Mouse (Mus musculus) kidney, embryonic 16.5 days (tissue): ENCODE measurements around the gene Tas2r143. TPM values are rescaled to one million over a fixed set of nuclear protein-coding genes. Genes with fewer than 3 reads are reported as not detected.

Source experiments
- ATAC-seq: fragments of 200-750 bp; cut with Nextera tagmentation; 2 replicates; pipeline ENCODE4 v1.8.0; 2017; ENCODE audit warnings: moderate TSS enrichment; ENCODE audit not compliant: low FRiP score, low TSS enrichment
- H3K27ac ChIP-seq: fragments of 300-500 bp; sonication (generic); 2 replicates; pipeline ENCODE4 v1.5.1; 2014; ENCODE audit warnings: low read length
- H3K27me3 ChIP-seq: fragments of 300-500 bp; sonication (generic); 2 replicates; pipeline ENCODE4 v1.6.1; 2014; ENCODE audit warnings: low read length, control low read depth, mixed read lengths; ENCODE audit not compliant: insufficient read depth
- H3K36me3 ChIP-seq: fragments of 300-500 bp; sonication (generic); 2 replicates; pipeline ENCODE4 v1.6.1; 2014; ENCODE audit warnings: low read length, control low read depth, mixed read lengths; ENCODE audit not compliant: insufficient read depth
- H3K4me1 ChIP-seq: fragments of 300-500 bp; sonication (generic); 2 replicates; pipeline ENCODE4 v1.6.1; 2014; ENCODE audit warnings: low read length, control low read depth, mixed read lengths; ENCODE audit not compliant: insufficient read depth
- H3K4me2 ChIP-seq: fragments of 300-500 bp; sonication (generic); replicated peaks from 2 replicates; pipeline ENCODE4 v1.6.1; 2014; ENCODE audit warnings: low read depth, low read length
- H3K4me3 ChIP-seq: fragments of 300-500 bp; sonication (generic); 2 replicates; pipeline ENCODE4 v1.5.1; 2014; ENCODE audit warnings: mild to moderate bottlenecking, low read length
- H3K9ac ChIP-seq: fragments of 300-500 bp; sonication (generic); replicated peaks from 2 replicates; pipeline ENCODE4 v1.6.1; 2014; ENCODE audit warnings: low read length
- H3K9me3 ChIP-seq: fragments of 300-500 bp; sonication (generic); 2 replicates; pipeline ENCODE4 v1.6.1; 2016; ENCODE audit warnings: low read length, control low read depth
- WGBS: fragments of 180-500 bp; shearing (Covaris S2); extraction: QIAGEN DNeasy Blood & Tissue Kit; methylation state at CpG from one replicate; pipeline ENCODE4 v1.1.7; 2014; 5-methylcytosine and 5-hydroxymethylcytosine counted together
- polyA plus RNA-seq: library from polyadenylated mRNA; unstranded; fragments of >200 nt; fragmentation: Nextera tagmentation; extraction: Ambion mirVana; gene quantifications from 2 replicates; pipeline ENCODE4 v1.2.1, GENCODE M21; 2015

Tas2r143 gene
- polyA plus RNA-seq, 1 experiment from 2014 or later: not detected

DNA sequence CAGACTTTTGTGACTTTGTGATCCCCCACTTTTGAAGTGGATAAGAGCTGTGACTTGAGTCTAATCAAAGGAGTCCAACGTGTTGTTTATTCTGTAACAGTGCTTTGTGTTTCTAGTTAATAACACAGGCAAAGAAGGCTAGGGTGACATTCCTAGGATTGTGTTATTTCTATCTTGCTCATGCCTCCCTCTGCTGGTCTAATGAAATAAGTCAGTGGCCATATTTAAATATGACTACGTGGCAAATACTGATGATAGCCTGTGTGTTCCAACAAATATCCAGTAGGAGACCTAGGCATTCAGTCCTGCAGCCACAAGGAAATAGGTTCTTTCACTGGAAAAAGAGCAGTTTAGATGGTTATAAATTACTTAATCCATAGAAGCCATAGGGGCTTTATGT lies 33.5 kb downstream of the Tas2r143 start:
- Histone ChIP-seq H3K4me1 (no peaks in the 10 kb centered on the region), H3K36me3 (no peaks in the 10 kb centered on the region), H3K27me3 (no peaks in the 10 kb centered on the region), H3K27ac (no peak overlapping the region), H3K9ac (no peak overlapping the region), H3K4me2 (no peak overlapping the region), H3K9me3 (no peaks in the 10 kb centered on the region), H3K4me3 (no peak overlapping the region)
- WGBS: 69% methylated on average over 2 of the region's 2 CpGs
- ATAC-seq: no peak

DNA sequence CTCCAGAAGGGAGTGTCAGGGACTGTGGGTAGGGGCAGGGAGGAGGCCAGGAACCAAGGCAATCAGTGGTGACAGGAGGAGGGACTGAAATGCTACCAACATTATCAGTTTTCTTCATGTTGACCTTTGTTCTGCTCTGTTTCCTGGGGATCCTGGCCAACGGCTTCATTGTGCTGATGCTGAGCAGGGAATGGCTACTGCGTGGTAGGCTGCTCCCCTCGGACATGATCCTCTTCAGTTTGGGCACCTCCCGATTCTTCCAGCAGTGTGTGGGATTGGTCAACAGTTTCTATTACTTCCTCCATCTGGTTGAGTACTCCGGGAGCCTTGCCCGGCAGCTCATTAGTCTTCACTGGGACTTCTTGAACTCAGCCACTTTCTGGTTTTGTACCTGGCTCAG lies 34.4 kb downstream of the Tas2r143 start, which contains the start of gene Tas2r126:
Gene Tas2r126, plus strand, starts transcription at position 90 of the 400 bp plus-strand sequence.
- ATAC-seq: 0 out of 2 replicates have a peak, but pooled peaks have one; percentile 35
- H3K36me3 ChIP-seq: no peaks in the 10 kb centered on the region
- H3K4me2 ChIP-seq: no peak within 1 kb of the TSS
- 52% methylated on average over 6 of the region's 6 CpGs for WGBS
- H3K4me3 ChIP-seq: no peak within 1 kb of the TSS
- H3K4me1 ChIP-seq: no peaks in the 10 kb centered on the region
- no peaks in the 10 kb centered on the region for H3K27me3 ChIP-seq
- no peaks in the 10 kb centered on the region for H3K9me3 ChIP-seq
- no peak within 1 kb of the TSS for H3K9ac ChIP-seq
- H3K27ac ChIP-seq: no peak within 1 kb of the TSS

DNA sequence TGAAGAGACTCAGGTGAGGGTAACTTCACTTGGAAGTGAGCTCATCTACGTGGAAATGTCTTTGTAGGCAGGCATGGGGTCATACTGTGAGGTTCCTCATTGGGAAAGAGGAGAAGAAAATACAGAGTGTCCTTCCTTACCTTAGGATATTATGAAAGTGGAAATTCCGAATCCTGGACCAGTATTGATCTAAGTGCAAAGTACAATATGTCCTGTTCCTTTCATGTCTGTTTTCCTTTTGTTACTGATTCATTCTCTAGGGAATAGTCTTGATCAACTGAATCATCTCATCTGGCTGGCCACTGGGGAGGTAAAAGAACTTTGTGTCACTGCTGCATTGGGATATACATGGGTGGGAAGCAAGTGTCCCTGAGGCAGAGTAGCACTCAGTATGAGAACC lies 35.5 kb downstream of the Tas2r143 start:
- Histone ChIP-seq H3K27ac (no peak overlapping the region), H3K36me3 (no peaks in the 10 kb centered on the region), H3K4me3 (no peak overlapping the region), H3K4me2 (no peak overlapping the region), H3K9me3 (no peaks in the 10 kb centered on the region), H3K4me1 (no peaks in the 10 kb centered on the region), H3K27me3 (no peaks in the 10 kb centered on the region), H3K9ac (no peak overlapping the region)
- no peak for ATAC-seq
- WGBS: 66% methylated on average over 2 of the region's 2 CpGs

- ATAC-seq: no peak
- WGBS: 59% methylated on average over 2 of the region's 2 CpGs
Measured at GRCm38 (mm10) chr6:42441395-42441794, 41.4 kb downstream of the Tas2r143 start.

GRCm38 (mm10) chr6:42444491-42444890 lies 44.5 kb downstream of the Tas2r143 start:
- no peak overlapping the region for H3K9ac ChIP-seq
- WGBS: 78% methylated on average over 2 of the region's 2 CpGs

More at GRCm38 (mm10) chr6:42441395-42441794, 41.4 kb downstream of the Tas2r143 start:
- no peak overlapping the region for H3K9ac ChIP-seq
- no peaks in the 10 kb centered on the region for H3K9me3 ChIP-seq
- no peak overlapping the region for H3K4me2 ChIP-seq
- H3K27ac ChIP-seq: no peak overlapping the region
- H3K4me1 ChIP-seq: no peaks in the 10 kb centered on the region
- H3K4me3 ChIP-seq: no peak overlapping the region
- H3K36me3 ChIP-seq: no peaks in the 10 kb centered on the region
- H3K27me3 ChIP-seq: no peaks in the 10 kb centered on the region

DNA sequence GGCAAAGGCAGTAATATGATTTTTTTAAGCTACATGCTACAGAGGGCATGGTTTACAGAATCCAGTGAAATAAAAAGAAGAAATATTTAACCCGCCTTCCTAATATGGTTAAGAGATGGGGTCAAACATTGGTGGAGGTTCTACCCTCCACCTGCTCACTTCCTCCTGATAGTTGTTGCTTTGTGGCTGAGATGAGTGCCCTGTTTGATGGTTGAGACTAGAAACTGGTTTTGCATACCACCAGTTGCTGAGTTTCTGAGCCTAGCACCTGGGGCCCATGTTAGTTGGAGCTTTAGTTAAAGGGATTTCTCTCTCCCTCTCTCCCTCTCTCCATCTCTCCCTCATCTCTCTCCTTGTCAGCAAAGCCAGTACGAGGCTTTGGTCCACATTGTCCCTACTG lies 47.3 kb downstream of the Tas2r143 start:
- no peak overlapping the region for H3K4me2 ChIP-seq
- no peak overlapping the region for H3K4me3 ChIP-seq
- H3K9me3 ChIP-seq: no peaks in the 10 kb centered on the region
- WGBS: 83% methylated on average over 2 of the region's 2 CpGs
- H3K9ac ChIP-seq: no peak overlapping the region
- H3K4me1 ChIP-seq: no peaks in the 10 kb centered on the region
- no peaks in the 10 kb centered on the region for H3K27me3 ChIP-seq
- ATAC-seq: no peak
- H3K36me3 ChIP-seq: no peaks in the 10 kb centered on the region
- H3K27ac ChIP-seq: no peak overlapping the region

More at GRCm38 (mm10) chr6:42444491-42444890, 44.5 kb downstream of the Tas2r143 start:
- no peak overlapping the region for H3K4me3 ChIP-seq
- H3K36me3 ChIP-seq: no peaks in the 10 kb centered on the region
- no peaks in the 10 kb centered on the region for H3K4me1 ChIP-seq
- ATAC-seq: no peak
- H3K4me2 ChIP-seq: no peak overlapping the region
- H3K27ac ChIP-seq: no peak overlapping the region
- H3K9me3 ChIP-seq: no peaks in the 10 kb centered on the region
- H3K27me3 ChIP-seq: no peaks in the 10 kb centered on the region

Other genes starting within 250 kb of the Tas2r143 start
- not detected in 2 replicates for gene Tas2r144, start 184.9 kb upstream of the Tas2r143 start, polyA plus RNA-seq
- 36.7 and 37.8 TPM in 2 replicates for gene Gstk1, start 154.3 kb upstream of the Tas2r143 start, polyA plus RNA-seq
- gene Tmem139, start 138.3 kb upstream of the Tas2r143 start, polyA plus RNA-seq: 4.6 and 4.9 TPM in 2 replicates
- gene Casp2, start 135.3 kb upstream of the Tas2r143 start, polyA plus RNA-seq: 70.6 and 71.2 TPM in 2 replicates
- 0.17 and 0.29 TPM in 2 replicates for gene Clcn1, start 113.6 kb upstream of the Tas2r143 start, polyA plus RNA-seq
- gene Fam131b, start 75.6 kb upstream of the Tas2r143 start, polyA plus RNA-seq: 0.11 and 0.13 TPM in 2 replicates
- gene Zyx, start 50.6 kb upstream of the Tas2r143 start, polyA plus RNA-seq: 115 and 130 TPM in 2 replicates
- gene Epha1, start 27.0 kb upstream of the Tas2r143 start, polyA plus RNA-seq: 8.2 and 8.6 TPM in 2 replicates
- gene Tas2r135, start 5.2 kb downstream of the Tas2r143 start, polyA plus RNA-seq: not detected in 2 replicates
- not detected in 2 replicates for gene Tas2r126, start 34.3 kb downstream of the Tas2r143 start, polyA plus RNA-seq
- not detected in 2 replicates for gene Olfr458, start 65.0 kb downstream of the Tas2r143 start, polyA plus RNA-seq
- gene Olfr457, start 76.1 kb downstream of the Tas2r143 start, polyA plus RNA-seq: not detected in 2 replicates
- gene Olfr456, start 87.0 kb downstream of the Tas2r143 start, polyA plus RNA-seq: not detected in 2 replicates
- gene Olfr455, start 147.3 kb downstream of the Tas2r143 start, polyA plus RNA-seq: not detected in 2 replicates
- not detected in 2 replicates for gene Tcaf3, start 197.5 kb downstream of the Tas2r143 start, polyA plus RNA-seq
- 6.1 and 7.0 TPM in 2 replicates for gene Tcaf2, start 245.0 kb downstream of the Tas2r143 start, polyA plus RNA-seq